Mouse (Mus musculus) lung, embryonic 15.5 days (tissue): ENCODE measurements around the gene Tnrc6c. TPM values are rescaled to one million over a fixed set of nuclear protein-coding genes. Genes with fewer than 3 reads are reported as not detected.

Source experiments
- ATAC-seq: fragments of 200-750 bp; cut with Nextera tagmentation; 2 replicates; pipeline ENCODE4 v1.8.0; 2017; ENCODE audit warnings: moderate number of reproducible peaks, borderline replicate concordance; ENCODE audit not compliant: low FRiP score, low TSS enrichment; ENCODE audit errors: extremely low read depth
- H3K27ac ChIP-seq: fragments of 300-500 bp; sonication (generic); 2 replicates; pipeline ENCODE4 v1.5.1; 2015; ENCODE audit warnings: moderate library complexity, mild to moderate bottlenecking, inconsistent platforms
- H3K27me3 ChIP-seq: fragments of 300-500 bp; sonication (generic); 2 replicates; pipeline ENCODE4 v1.6.1; 2015; ENCODE audit warnings: inconsistent platforms
- H3K36me3 ChIP-seq: fragments of 300-500 bp; sonication (generic); 2 replicates; pipeline ENCODE4 v1.6.1; 2015; ENCODE audit warnings: inconsistent platforms
- H3K4me1 ChIP-seq: fragments of 300-500 bp; sonication (generic); 2 replicates; pipeline ENCODE4 v1.6.1; 2015; ENCODE audit warnings: inconsistent platforms
- H3K4me2 ChIP-seq: fragments of 300-500 bp; sonication (generic); 2 replicates; pipeline ENCODE4 v1.6.1; 2015; ENCODE audit warnings: inconsistent platforms, mild to moderate bottlenecking, moderate library complexity
- H3K4me3 ChIP-seq: fragments of 300-500 bp; sonication (generic); 2 replicates; pipeline ENCODE4 v1.5.1; 2015; ENCODE audit warnings: mild to moderate bottlenecking, inconsistent platforms
- H3K9ac ChIP-seq: fragments of 300-500 bp; sonication (generic); 2 replicates; pipeline ENCODE4 v1.6.1; 2015; ENCODE audit warnings: inconsistent platforms
- H3K9me3 ChIP-seq: fragments of 300-500 bp; sonication (generic); 2 replicates; pipeline ENCODE4 v1.6.1; 2016; ENCODE audit warnings: inconsistent platforms
- WGBS: fragments of 180-500 bp; shearing (Covaris S2); methylation state at CpG from one replicate; pipeline ENCODE4 v1.1.7; 2015; 5-methylcytosine and 5-hydroxymethylcytosine counted together
- polyA plus RNA-seq: library from polyadenylated mRNA; unstranded; fragments of >200 nt; fragmentation: Nextera tagmentation; extraction: Ambion mirVana; gene quantifications from 2 replicates; pipeline ENCODE4 v1.2.1, GENCODE M21; 2015

The Tnrc6c gene
- polyA plus RNA-seq, 1 experiment from 2014 or later, result 10.7 TPM

DNA sequence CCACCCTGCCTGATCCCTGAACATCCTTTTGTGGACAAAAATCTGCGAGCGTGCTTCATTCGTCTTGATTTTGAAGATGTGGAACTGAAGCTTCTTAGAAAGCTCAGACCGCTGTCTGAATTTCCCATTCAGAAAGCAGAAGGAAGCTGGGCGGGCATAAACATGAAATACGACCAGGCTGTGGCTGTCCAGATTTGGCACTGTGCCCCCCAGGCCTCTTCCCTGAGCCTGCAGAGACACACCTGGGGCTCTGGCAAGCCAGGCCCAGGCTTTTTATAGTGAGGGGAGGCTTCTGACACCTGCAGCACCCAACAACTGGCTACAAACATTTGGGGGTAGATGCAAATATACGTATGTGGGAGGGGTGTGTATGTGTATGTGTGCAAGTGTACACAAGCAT lies 35.3 kb upstream of the Tnrc6c start:
- Histone ChIP-seq H3K4me2 (no peak overlapping the region), H3K4me1 (peaks cover 17% of the 10 kb centered on the region; the same call in 1 of the 2 replicates), H3K27me3 (peaks cover 48% of the 10 kb centered on the region), H3K9ac (no peak overlapping the region), H3K9me3 (no peaks in the 10 kb centered on the region), H3K36me3 (no peaks in the 10 kb centered on the region), H3K27ac (no peak overlapping the region), H3K4me3 (no peak overlapping the region)
- ATAC-seq, result no peak
- WGBS, result 59% methylated on average over 7 of the region's 7 CpGs

DNA sequence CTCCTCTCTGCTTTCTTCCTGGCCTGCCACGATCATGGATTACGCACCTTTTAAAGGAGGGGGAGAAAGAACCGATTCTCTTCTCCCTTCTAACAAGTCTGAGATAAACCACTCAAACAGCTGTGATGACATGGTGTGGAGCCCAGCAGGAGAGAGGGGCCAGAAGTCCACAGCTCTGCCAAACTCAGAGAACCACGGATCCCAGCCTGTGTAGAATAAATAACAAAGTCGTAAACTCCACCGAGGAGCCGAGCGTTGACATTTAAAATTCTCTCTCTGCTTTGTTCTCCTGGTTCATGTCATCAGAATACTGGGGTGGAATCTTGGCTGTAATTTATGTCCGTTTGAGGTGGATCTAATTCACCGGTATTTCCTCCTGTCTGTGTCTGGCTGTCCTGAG lies 34.5 kb upstream of the Tnrc6c start:
- no peak overlapping the region for H3K4me3 ChIP-seq
- peaks cover 44% of the 10 kb centered on the region for H3K27me3 ChIP-seq
- H3K4me2 ChIP-seq, result no peak overlapping the region
- WGBS, result 28% methylated on average over 10 of the region's 10 CpGs
- H3K9ac ChIP-seq, result no peak overlapping the region
- no peak overlapping the region for H3K27ac ChIP-seq
- H3K9me3 ChIP-seq, result no peaks in the 10 kb centered on the region
- no peak for ATAC-seq
- peaks cover 17% of the 10 kb centered on the region; the same call in 1 of the 2 replicates for H3K4me1 ChIP-seq
- H3K36me3 ChIP-seq, result no peaks in the 10 kb centered on the region

DNA sequence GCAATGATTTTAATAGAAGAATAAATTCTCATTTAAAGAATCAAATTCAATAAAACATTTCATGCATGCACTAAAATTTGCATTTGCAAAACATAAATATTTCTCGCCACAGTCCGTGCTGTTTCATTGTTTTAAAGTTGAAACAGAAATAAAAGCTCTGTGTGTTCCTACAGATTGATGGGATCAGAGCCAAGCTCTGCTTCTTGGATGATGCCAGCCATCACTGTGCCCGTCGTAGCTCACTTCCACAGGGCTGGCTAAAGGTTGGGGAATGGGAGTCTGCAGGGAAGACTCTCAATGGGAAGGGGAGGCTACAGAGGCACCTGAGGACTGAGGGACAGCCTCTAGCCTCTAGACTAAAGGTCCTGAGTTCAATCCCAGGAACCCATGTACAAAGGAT lies 28.9 kb upstream of the Tnrc6c start:
- Histone ChIP-seq H3K4me3 (no peak overlapping the region), H3K27ac (no peak overlapping the region), H3K9ac (no peak overlapping the region), H3K4me1 (peaks cover 8% of the 10 kb centered on the region), H3K36me3 (no peaks in the 10 kb centered on the region), H3K4me2 (no peak overlapping the region), H3K27me3 (peaks cover 36% of the 10 kb centered on the region), H3K9me3 (no peaks in the 10 kb centered on the region)
- ATAC-seq, result no peak
- 75% methylated on average over 4 of the region's 4 CpGs for WGBS

DNA sequence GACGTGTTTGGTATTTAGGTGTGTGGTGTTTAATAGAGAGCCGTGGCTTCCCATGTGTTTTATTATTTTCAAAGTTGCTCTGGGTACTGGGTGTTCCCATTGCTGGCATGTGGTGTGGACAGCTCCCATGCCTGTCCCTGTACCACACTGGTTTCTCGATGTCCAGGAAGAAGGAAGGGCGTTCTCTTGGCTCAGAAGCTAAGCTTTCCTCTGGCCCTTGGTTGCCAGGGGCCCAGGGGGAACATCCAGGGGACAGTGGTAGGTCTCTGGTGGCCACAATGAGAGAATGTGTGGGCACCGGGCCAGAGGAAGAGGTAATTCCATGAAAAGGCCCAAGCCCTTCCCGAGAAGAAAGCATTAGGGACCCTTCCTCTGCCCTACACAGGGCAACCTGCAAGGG lies 27.5 kb upstream of the Tnrc6c start:
- no peaks in the 10 kb centered on the region for H3K9me3 ChIP-seq
- 56% methylated on average over 6 of the region's 6 CpGs for WGBS
- H3K27ac ChIP-seq, result no peak overlapping the region
- peaks cover 36% of the 10 kb centered on the region for H3K27me3 ChIP-seq
- no peak overlapping the region for H3K4me2 ChIP-seq
- H3K36me3 ChIP-seq, result no peaks in the 10 kb centered on the region
- H3K4me1 ChIP-seq, result peaks cover 8% of the 10 kb centered on the region
- ATAC-seq, result no peak
- H3K4me3 ChIP-seq, result no peak overlapping the region
- no peak overlapping the region for H3K9ac ChIP-seq

DNA sequence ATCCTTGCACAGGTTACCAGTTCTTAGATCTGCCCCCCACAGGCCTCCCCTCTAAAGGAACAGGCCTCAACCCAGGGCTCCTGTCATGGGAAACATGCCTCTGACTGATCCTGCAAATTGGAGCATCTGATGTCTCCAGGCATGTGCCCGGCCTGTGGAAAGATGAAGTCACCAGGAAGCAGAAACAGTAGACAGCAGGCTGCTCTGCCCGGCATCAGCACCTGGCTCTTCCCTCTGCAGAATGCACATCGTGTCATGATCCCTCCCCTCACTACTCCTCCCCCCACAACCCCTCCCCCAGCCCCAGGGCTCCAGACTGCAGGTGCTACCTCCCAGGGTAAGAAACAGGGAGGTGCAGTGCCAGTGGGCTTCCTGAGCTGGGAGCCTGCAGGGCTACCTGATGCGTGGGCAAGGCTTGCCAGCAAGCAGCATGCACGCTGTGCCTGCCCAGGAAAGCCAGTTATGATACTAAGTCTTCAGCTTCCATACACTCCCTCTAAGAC lies 27.0 kb upstream of the Tnrc6c start:
- Histone ChIP-seq H3K27me3 (peaks cover 36% of the 10 kb centered on the region), H3K4me1 (peaks cover 8% of the 10 kb centered on the region), H3K27ac (no peak overlapping the region), H3K9me3 (no peaks in the 10 kb centered on the region), H3K4me3 (no peak overlapping the region), H3K4me2 (no peak overlapping the region), H3K9ac (no peak overlapping the region), H3K36me3 (no peaks in the 10 kb centered on the region)
- 34% methylated on average over 5 of the region's 5 CpGs for WGBS
- no peak for ATAC-seq

DNA sequence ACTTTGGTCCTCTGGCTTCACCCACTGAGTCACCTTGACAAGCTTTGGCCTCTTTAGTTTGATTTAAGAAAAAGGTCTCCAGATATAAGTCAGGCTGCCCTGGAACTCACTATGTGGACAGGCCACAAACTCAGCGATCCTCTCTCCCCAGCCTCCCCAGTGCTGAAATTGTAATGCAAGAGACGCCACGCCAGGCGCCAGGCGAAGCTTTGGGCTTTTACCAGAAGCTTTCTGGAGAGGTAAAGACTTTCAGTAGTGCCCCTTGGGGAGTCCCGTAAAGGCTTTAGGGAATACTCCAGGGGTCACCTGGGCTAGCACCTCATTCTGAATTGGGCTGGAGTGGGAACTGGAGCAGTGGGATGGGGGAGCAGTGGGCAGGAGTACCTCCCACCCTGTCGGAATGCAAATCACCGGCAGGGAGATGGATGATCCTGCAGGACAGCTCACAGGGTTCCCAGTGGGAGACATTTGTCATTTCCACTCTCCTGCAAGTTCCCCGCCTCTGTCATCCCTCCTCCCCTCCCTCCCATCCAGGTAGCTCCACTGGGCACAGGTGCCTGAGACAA lies 26.3 kb upstream of the Tnrc6c start:
- H3K4me2 ChIP-seq, result no peak overlapping the region
- no peak for ATAC-seq
- no peak overlapping the region for H3K9ac ChIP-seq

DNA sequence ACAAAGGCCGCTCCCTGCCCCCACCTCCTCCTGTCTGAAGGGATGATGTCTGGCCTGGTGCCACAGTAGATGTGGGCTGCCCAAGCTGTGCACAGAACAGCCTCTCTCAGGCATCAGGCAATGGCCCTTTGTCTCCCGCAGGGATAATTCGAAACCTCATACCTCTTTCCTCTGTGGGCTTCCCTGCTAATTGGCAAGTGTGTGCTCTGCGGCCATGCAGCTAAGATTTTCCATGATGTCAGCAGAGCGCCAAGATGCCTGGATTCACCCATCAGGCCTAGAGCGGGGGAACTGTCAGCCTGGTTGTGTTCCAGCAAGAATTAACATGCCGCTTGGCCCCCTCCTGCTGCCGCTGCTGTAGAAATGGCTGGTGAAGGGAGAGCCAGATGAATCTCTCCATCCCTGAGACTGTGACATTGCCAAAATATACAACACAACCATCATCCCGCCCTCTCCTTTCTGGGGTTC lies 25.7 kb upstream of the Tnrc6c start:
- peaks cover 8% of the 10 kb centered on the region for H3K4me1 ChIP-seq
- H3K36me3 ChIP-seq, result no peaks in the 10 kb centered on the region
- H3K4me3 ChIP-seq, result no peak overlapping the region
- H3K4me2 ChIP-seq, result no peak overlapping the region
- WGBS, result 19% methylated on average over 9 of the region's 9 CpGs
- H3K27ac ChIP-seq, result no peak overlapping the region
- no peak for ATAC-seq
- no peak overlapping the region for H3K9ac ChIP-seq
- peaks cover 36% of the 10 kb centered on the region for H3K27me3 ChIP-seq
- no peaks in the 10 kb centered on the region for H3K9me3 ChIP-seq

More for the DNA sequence above, 26.3 kb upstream of the Tnrc6c start:
- Histone ChIP-seq H3K4me1 (peaks cover 8% of the 10 kb centered on the region), H3K9me3 (no peaks in the 10 kb centered on the region), H3K36me3 (no peaks in the 10 kb centered on the region), H3K27ac (no peak overlapping the region), H3K27me3 (peaks cover 36% of the 10 kb centered on the region), H3K4me3 (no peak overlapping the region)
- WGBS, result 18% methylated on average over 9 of the region's 9 CpGs

DNA sequence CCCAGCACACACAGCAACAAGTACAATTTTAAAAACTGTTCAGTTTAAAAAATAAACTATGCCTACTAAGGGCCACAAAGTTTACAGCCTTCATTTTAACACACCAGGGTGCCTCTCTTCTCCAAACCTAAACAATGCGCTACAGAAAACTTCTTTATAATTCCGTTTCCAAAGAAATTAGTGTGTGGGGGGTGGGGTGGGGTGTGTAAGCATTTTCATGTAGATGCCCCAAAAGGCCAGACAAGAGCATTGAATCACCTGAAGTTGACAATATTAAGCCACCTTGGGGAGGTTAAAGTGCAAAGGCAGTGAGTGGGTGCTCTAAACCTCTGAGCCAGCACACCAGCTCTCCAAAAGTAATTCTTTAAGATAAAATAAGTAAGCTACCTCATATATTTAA lies 24.2 kb upstream of the Tnrc6c start:
- no peak overlapping the region for H3K4me2 ChIP-seq
- no peak overlapping the region for H3K4me3 ChIP-seq
- no peak overlapping the region for H3K27ac ChIP-seq
- no peak overlapping the region for H3K9ac ChIP-seq
- H3K36me3 ChIP-seq, result no peaks in the 10 kb centered on the region
- H3K9me3 ChIP-seq, result no peaks in the 10 kb centered on the region
- peaks cover 36% of the 10 kb centered on the region for H3K27me3 ChIP-seq
- peaks cover 8% of the 10 kb centered on the region for H3K4me1 ChIP-seq
- 79% methylated on average over 2 of the region's 2 CpGs for WGBS
- no peak for ATAC-seq

DNA sequence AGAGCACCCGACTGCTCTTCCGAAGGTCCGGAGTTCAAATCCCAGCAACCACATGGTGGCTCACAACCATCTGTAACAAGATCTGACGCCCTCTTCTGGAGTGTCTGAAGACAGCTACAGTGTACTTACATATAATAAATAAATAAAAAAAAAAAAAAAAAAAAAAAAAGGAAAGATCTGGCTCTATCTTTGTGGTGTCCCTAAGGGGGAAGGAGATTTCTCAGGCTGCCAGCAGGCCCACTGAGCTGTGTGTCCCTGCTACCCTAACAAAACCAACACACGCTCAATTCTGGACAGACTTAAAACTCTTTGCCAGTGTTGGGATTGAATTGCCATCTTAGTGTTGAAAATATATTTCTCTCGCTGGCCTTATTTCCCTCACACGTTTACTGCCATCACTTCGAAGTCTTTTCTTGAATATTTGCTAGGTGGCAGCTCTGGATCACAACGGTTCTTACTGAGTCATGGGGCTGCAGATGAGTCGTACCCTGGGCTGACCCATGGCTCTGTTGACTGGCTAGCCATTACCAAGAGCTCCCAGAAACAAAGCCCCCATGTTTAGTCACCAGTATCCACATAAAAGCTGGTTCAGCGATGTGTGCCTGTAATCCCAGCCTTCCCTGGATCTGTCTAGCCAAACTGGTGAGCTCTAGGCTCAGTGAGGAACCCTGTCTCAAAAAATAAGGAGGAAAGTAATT lies 23.1 kb upstream of the Tnrc6c start:
- H3K27me3 ChIP-seq, result peaks cover 34% of the 10 kb centered on the region
- 84% methylated on average over 10 of the region's 11 CpGs for WGBS
- H3K4me1 ChIP-seq, result peaks cover 9% of the 10 kb centered on the region
- no peak for ATAC-seq
- no peak overlapping the region for H3K4me3 ChIP-seq
- no peaks in the 10 kb centered on the region for H3K9me3 ChIP-seq
- no peak overlapping the region for H3K4me2 ChIP-seq
- no peak overlapping the region for H3K27ac ChIP-seq
- H3K9ac ChIP-seq, result no peak overlapping the region
- no peaks in the 10 kb centered on the region for H3K36me3 ChIP-seq

DNA sequence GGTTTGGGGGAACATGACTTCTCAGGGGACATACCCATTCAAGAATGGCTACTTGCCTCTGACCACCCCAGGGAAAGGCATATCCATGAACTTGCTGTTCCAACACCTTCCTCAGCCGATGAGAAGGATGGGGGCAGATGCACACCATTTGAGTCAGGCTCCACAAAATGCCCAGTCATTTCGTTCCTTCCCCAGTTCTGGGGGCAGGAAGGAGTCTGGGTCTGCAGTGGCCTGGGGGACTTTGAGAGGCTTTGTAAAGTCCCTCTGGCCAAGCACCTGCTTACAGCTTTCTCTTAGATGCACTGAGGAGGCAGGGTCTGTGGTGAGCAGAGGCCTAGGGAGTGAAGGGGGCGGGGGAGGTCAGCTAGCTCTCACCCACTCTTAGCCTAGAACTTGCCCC lies 20.8 kb upstream of the Tnrc6c start:
- Histone ChIP-seq H3K4me2 (no peak overlapping the region), H3K27ac (no peak overlapping the region), H3K4me3 (no peak overlapping the region), H3K9ac (no peak overlapping the region), H3K9me3 (no peaks in the 10 kb centered on the region), H3K27me3 (peaks cover 16% of the 10 kb centered on the region), H3K36me3 (no peaks in the 10 kb centered on the region), H3K4me1 (peaks cover 8% of the 10 kb centered on the region)
- WGBS, result 81% methylated on average over 3 of the region's 3 CpGs
- ATAC-seq, result no peak

DNA sequence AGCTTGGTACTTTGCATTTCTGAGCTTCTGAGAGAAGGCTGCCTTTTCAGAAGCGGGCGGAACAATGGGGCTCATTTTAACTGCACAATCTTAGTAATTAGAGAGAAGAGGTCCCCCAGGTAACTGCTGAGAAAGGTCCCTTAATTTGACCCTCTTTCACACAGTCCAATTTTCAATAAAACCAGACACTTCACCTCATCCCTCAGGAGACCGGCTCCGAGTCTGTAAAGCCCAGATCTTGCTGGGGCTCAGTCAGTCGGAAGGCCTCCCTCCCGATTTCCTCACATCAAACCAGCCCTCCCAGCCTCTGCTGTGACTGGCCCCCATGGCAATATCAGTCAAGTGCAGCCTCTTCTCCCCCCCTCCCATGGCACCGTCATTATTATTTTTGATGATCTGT lies 15.7 kb upstream of the Tnrc6c start:
- no peak for ATAC-seq

DNA sequence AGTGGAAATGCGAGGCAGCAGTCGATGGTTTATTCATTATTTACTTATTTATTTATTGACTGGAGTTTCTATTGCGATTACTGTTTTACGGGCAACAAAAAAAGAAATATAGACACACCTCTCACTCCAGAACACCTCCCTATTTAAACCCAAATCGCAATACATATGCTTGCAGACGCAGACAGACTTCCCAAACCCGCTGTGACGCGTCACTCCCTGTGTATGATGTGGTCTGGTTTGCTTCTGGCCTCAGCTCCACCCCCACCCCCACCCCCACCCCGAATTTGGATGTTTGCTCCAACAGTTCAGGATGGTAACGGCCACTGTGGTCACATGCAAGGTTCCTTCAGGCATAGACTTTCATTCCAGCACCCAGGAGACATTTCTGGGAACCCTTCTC lies 15.3 kb upstream of the Tnrc6c start:
- Histone ChIP-seq H3K9ac (no peak overlapping the region), H3K27me3 (no peaks in the 10 kb centered on the region; the same call in 1 of the 2 replicates), H3K4me2 (no peak overlapping the region), H3K36me3 (no peaks in the 10 kb centered on the region), H3K27ac (no peak overlapping the region), H3K9me3 (no peaks in the 10 kb centered on the region), H3K4me1 (0 out of 2 replicates have a peak, but pooled peaks cover 2% of the 10 kb centered on the region), H3K4me3 (no peak overlapping the region)
- 64% methylated on average over 11 of the region's 11 CpGs for WGBS
- no peak for ATAC-seq

More for the DNA sequence above, 15.7 kb upstream of the Tnrc6c start:
- Histone ChIP-seq H3K27ac (no peak overlapping the region), H3K27me3 (no peaks in the 10 kb centered on the region; the same call in 1 of the 2 replicates), H3K9ac (no peak overlapping the region), H3K4me1 (0 out of 2 replicates have a peak, but pooled peaks cover 2% of the 10 kb centered on the region), H3K9me3 (no peaks in the 10 kb centered on the region), H3K4me3 (no peak overlapping the region), H3K36me3 (no peaks in the 10 kb centered on the region), H3K4me2 (no peak overlapping the region)
- 49% methylated on average over 7 of the region's 7 CpGs for WGBS
